ENCODE assay signal across 8 mouse cellular contexts in genomic region chr14:20928308-20928685, GRCm38 (mm10). TPM values are rescaled to one million over a fixed set of nuclear protein-coding genes. Genes with fewer than 3 reads are reported as not detected.
A peak's percentile ranks its signal among the peaks of the same experiment; 100 is the strongest.
DNase-seq lines count a peak whose midpoint lies in the region; ATAC-seq and TF ChIP-seq lines count a peak whose summit lies in the region.

No protein-coding gene starts in this region.

- peak overlapping the region; percentile 86 for H3K4me2 ChIP-seq in liver, postnatal 0 days (ENCODE audit: low read depth, low read length)

- DNase-seq in kidney, adult 9 months: peak; percentile 26
- DNase-seq in kidney, postnatal 25 days: no peak
- DNase-seq in liver, postnatal 0 days: no peak
- DNase-seq in urinary bladder, postnatal 14 days (ENCODE audit: low spot score): no peak
- no peak for DNase-seq in left cerebral cortex, adult 11 months (ENCODE audit: low spot score)
- no peak for DNase-seq in frontal cortex, postnatal 25 days (ENCODE audit: low spot score in 2 of 2)

- 14% methylated on average over 4 of the region's 4 CpGs for WGBS in bone marrow, adult 2 months
- WGBS in liver, postnatal 0 days (ENCODE audit: insufficient replicate concordance): 9% methylated on average over 4 of the region's 4 CpGs

- no peak for TF ChIP-seq POLR2A in bone marrow, adult 2 months (IDR thresholded peaks at IDR 0.05; ENCODE audit: borderline replicate concordance, control insufficient read depth, low read depth, low read length)

- H3K9ac ChIP-seq in liver, postnatal 0 days (replicated peaks): peak overlapping the region; percentile 86

- no peaks in the 10 kb centered on the region for H3K27me3 ChIP-seq in liver, postnatal 0 days (ENCODE audit: insufficient read depth, low read length)

- ATAC-seq in granulocyte monocyte progenitor cell, adult 5-6 weeks (replicated peaks; ENCODE audit: poor library complexity, severe bottlenecking): peak; percentile 50
- ATAC-seq in liver, postnatal 0 days: no peak

- H3K4me1 ChIP-seq in bone marrow, adult 2 months (ENCODE audit: control insufficient read depth, insufficient read depth, low read length): peaks cover 2% of the 10 kb centered on the region
- peaks cover 35% of the 10 kb centered on the region for H3K4me1 ChIP-seq in liver, postnatal 0 days (ENCODE audit: insufficient read depth)

- TF ChIP-seq EP300 in liver, postnatal 0 days (IDR thresholded peaks at IDR 0.05; ENCODE audit: low read depth): no peak

- H3K4me3 ChIP-seq in bone marrow, adult 2 months (replicated peaks; ENCODE audit: control insufficient read depth, low read depth, low read length): peak overlapping the region; percentile 40
- peak overlapping the region; percentile 83 for H3K4me3 ChIP-seq in liver, postnatal 0 days (ENCODE audit: low read depth, low read length)

- peak overlapping the region; percentile 93; the same call in 1 of the 2 replicates for H3K27ac ChIP-seq in bone marrow, adult 2 months (ENCODE audit: control insufficient read depth, insufficient read depth, low read depth, low read length, poor library complexity)
- H3K27ac ChIP-seq in liver, postnatal 0 days (ENCODE audit: low read depth): peak overlapping the region; percentile 87

- no peak for TF ChIP-seq CTCF in bone marrow, adult 2 months (IDR thresholded peaks at IDR 0.05; ENCODE audit: control insufficient read depth, insufficient read depth, low read length)
- TF ChIP-seq CTCF in liver, postnatal 0 days (IDR thresholded peaks at IDR 0.05; ENCODE audit: low read depth): no peak

- H3K9me3 ChIP-seq in liver, postnatal 0 days (ENCODE audit: low read length): no peaks in the 10 kb centered on the region

- H3K36me3 ChIP-seq in liver, postnatal 0 days (replicated peaks; ENCODE audit: insufficient read depth, low read length): no peaks in the 10 kb centered on the region

RNA-seq across cellular contexts. Expression of gene Vcl, which starts 0.9 kb away (rescaled TPM):
- 31.5 and 59.2 TPM in 2 replicates for polyA plus RNA-seq in bone marrow, adult 2 months (2011; ENCODE audit: insufficient read depth, insufficient read length, low replicate concordance, missing spikeins)
- total RNA-seq in granulocyte monocyte progenitor cell, adult 5-6 weeks (2014; fragmentation: Nextera tagmentation): 29.0 and 29.8 TPM in 2 replicates
- total RNA-seq in granulocyte monocyte progenitor cell, adult 5-6 weeks (2017): 25.2 and 25.4 TPM in 2 replicates
- polyA plus RNA-seq in liver, postnatal 0 days (2015; fragmentation: Nextera tagmentation; extraction: Ambion mirVana): 9.3 and 11.6 TPM in 2 replicates
